Mouse (Mus musculus): ENCODE results near the gene Pfpl.

- TF ChIP-seq POLR2A (IDR thresholded peaks at IDR 0.05; ENCODE audit: borderline replicate concordance, insufficient read depth, low read length) (no peak), CTCF (IDR thresholded peaks at IDR 0.05; ENCODE audit: borderline replicate concordance, insufficient read depth, low read depth, low read length) (no peak)
Observed at GRCm38 (mm10) chr19:12478369-12478768, 50.7 kb downstream of the Pfpl start.

Data from cerebellum, adult 2 months (tissue).